Mouse (Mus musculus) ES-Bruce4 (cell line): ENCODE data around the gene Rdh8.

Source experiments
- CTCF ChIP-seq: IDR thresholded peaks from one replicate; pipeline ENCODE4 v1.8.1; 2011; ENCODE audit warnings: low read depth, low read length
- EP300 ChIP-seq: IDR thresholded peaks from 2 replicates; pipeline ENCODE4 v1.6.1; 2011; ENCODE audit warnings: low read depth, low read length; ENCODE audit not compliant: insufficient read depth
- POLR2A ChIP-seq: IDR thresholded peaks from one replicate; pipeline ENCODE4 v1.8.1; 2011; ENCODE audit warnings: low read length; ENCODE audit not compliant: insufficient read depth

- no peak for TF ChIP-seq CTCF
- no peak for TF ChIP-seq EP300
- no peak for TF ChIP-seq POLR2A
Measured at GRCm38 (mm10) chr9:20785055-20785454, 33.2 kb upstream of the Rdh8 start.
